Mouse (Mus musculus): Measurements from ENCODE around the gene 1700028P14Rik. TPM values are rescaled to one million over a fixed set of nuclear protein-coding genes. Genes with fewer than 3 reads are reported as not detected.

The 1700028P14Rik gene
- polyA plus RNA-seq, 1 experiment from 2014 or later, result 1.4 TPM

- Histone ChIP-seq H3K36me3 (no peaks in the 10 kb centered on the region), H3K27me3 (replicated peaks) (no peaks in the 10 kb centered on the region), H3K4me1 (no peaks in the 10 kb centered on the region), H3K9me3 (replicated peaks) (no peaks in the 10 kb centered on the region), H3K27ac (replicated peaks) (no peak overlapping the region), H3K4me3 (replicated peaks) (no peak overlapping the region), H3K9ac (replicated peaks) (no peak overlapping the region), H3K4me2 (no peak overlapping the region)
- WGBS, result 78% methylated on average over 11 of the region's 11 CpGs
- ATAC-seq (ENCODE audit: low FRiP score), result no peak
Observed at GRCm38 (mm10) chr19:23578606-23579355, 73.8 kb downstream of the 1700028P14Rik start.

- Histone ChIP-seq H3K4me2 (no peak overlapping the region), H3K27me3 (replicated peaks) (no peaks in the 10 kb centered on the region), H3K4me3 (replicated peaks) (no peak overlapping the region), H3K9ac (replicated peaks) (no peak overlapping the region), H3K27ac (replicated peaks) (no peak overlapping the region), H3K36me3 (no peaks in the 10 kb centered on the region), H3K9me3 (replicated peaks) (no peaks in the 10 kb centered on the region), H3K4me1 (no peaks in the 10 kb centered on the region)
- no peak for ATAC-seq (ENCODE audit: low FRiP score)
- 58% methylated on average over 4 of the region's 4 CpGs for WGBS
Observed at GRCm38 (mm10) chr19:23576685-23577084, 75.9 kb downstream of the 1700028P14Rik start.

- WGBS, result 81% methylated on average over 5 of the region's 5 CpGs
- no peak overlapping the region for H3K4me3 ChIP-seq (replicated peaks)
Observed at GRCm38 (mm10) chr19:23563693-23564092, 88.9 kb downstream of the 1700028P14Rik start.

GRCm38 (mm10) chr19:23562588-23562987 is 90.0 kb downstream of the 1700028P14Rik start:
- no peak for ATAC-seq (ENCODE audit: low FRiP score)
- Histone ChIP-seq H3K4me1 (no peaks in the 10 kb centered on the region), H3K4me3 (replicated peaks) (no peak overlapping the region), H3K27me3 (replicated peaks) (no peaks in the 10 kb centered on the region), H3K9me3 (replicated peaks) (no peaks in the 10 kb centered on the region), H3K9ac (replicated peaks) (no peak overlapping the region), H3K36me3 (no peaks in the 10 kb centered on the region), H3K27ac (replicated peaks) (no peak overlapping the region), H3K4me2 (no peak overlapping the region)
- 94% methylated on average over 4 of the region's 4 CpGs for WGBS

More at GRCm38 (mm10) chr19:23563693-23564092, 88.9 kb downstream of the 1700028P14Rik start:
- Histone ChIP-seq H3K9me3 (replicated peaks) (no peaks in the 10 kb centered on the region), H3K27me3 (replicated peaks) (no peaks in the 10 kb centered on the region), H3K27ac (replicated peaks) (no peak overlapping the region), H3K9ac (replicated peaks) (no peak overlapping the region), H3K4me1 (no peaks in the 10 kb centered on the region), H3K36me3 (no peaks in the 10 kb centered on the region), H3K4me2 (no peak overlapping the region)
- ATAC-seq (ENCODE audit: low FRiP score), result no peak

GRCm38 (mm10) chr19:23562061-23562460 is 90.6 kb downstream of the 1700028P14Rik start:
- Histone ChIP-seq H3K4me3 (replicated peaks) (no peak overlapping the region), H3K9me3 (replicated peaks) (no peaks in the 10 kb centered on the region), H3K27me3 (replicated peaks) (no peaks in the 10 kb centered on the region), H3K4me1 (no peaks in the 10 kb centered on the region), H3K27ac (replicated peaks) (no peak overlapping the region), H3K4me2 (no peak overlapping the region), H3K9ac (replicated peaks) (no peak overlapping the region), H3K36me3 (no peaks in the 10 kb centered on the region)
- no peak for ATAC-seq (ENCODE audit: low FRiP score)
- whole genome bisulfite sequencing, result 86% methylated on average over 6 of the region's 6 CpGs

GRCm38 (mm10) chr19:23553450-23553849 is 99.2 kb downstream of the 1700028P14Rik start:
- Histone ChIP-seq H3K27ac (replicated peaks) (no peak overlapping the region), H3K36me3 (no peaks in the 10 kb centered on the region), H3K9ac (replicated peaks) (no peak overlapping the region), H3K27me3 (replicated peaks) (no peaks in the 10 kb centered on the region), H3K4me1 (no peaks in the 10 kb centered on the region), H3K9me3 (replicated peaks) (no peaks in the 10 kb centered on the region), H3K4me2 (no peak overlapping the region), H3K4me3 (replicated peaks) (no peak overlapping the region)
- ATAC-seq (ENCODE audit: low FRiP score), result no peak
- WGBS, result 83% methylated on average over 2 of the region's 2 CpGs

- Histone ChIP-seq H3K9me3 (replicated peaks) (no peaks in the 10 kb centered on the region), H3K27ac (replicated peaks) (no peak overlapping the region), H3K36me3 (no peaks in the 10 kb centered on the region), H3K9ac (replicated peaks) (no peak overlapping the region), H3K4me1 (no peaks in the 10 kb centered on the region), H3K27me3 (replicated peaks) (no peaks in the 10 kb centered on the region), H3K4me3 (replicated peaks) (no peak overlapping the region), H3K4me2 (no peak overlapping the region)
- ATAC-seq (ENCODE audit: low FRiP score), result no peak
Observed at GRCm38 (mm10) chr19:23545604-23546003, 107.0 kb downstream of the 1700028P14Rik start.

- Histone ChIP-seq H3K27ac (replicated peaks) (no peak overlapping the region), H3K9me3 (replicated peaks) (no peaks in the 10 kb centered on the region), H3K27me3 (replicated peaks) (no peaks in the 10 kb centered on the region), H3K4me3 (replicated peaks) (no peak overlapping the region), H3K4me1 (no peaks in the 10 kb centered on the region), H3K4me2 (no peak overlapping the region), H3K9ac (replicated peaks) (no peak overlapping the region), H3K36me3 (no peaks in the 10 kb centered on the region)
- 71% methylated on average over 11 of the region's 11 CpGs for WGBS
- ATAC-seq (ENCODE audit: low FRiP score), result no peak
Observed at GRCm38 (mm10) chr19:23543244-23544004, 109.2 kb downstream of the 1700028P14Rik start.

GRCm38 (mm10) chr19:23542759-23543158 is 109.9 kb downstream of the 1700028P14Rik start:
- Histone ChIP-seq H3K4me3 (replicated peaks) (no peak overlapping the region), H3K27ac (replicated peaks) (no peak overlapping the region), H3K4me1 (no peaks in the 10 kb centered on the region), H3K9me3 (replicated peaks) (no peaks in the 10 kb centered on the region), H3K36me3 (no peaks in the 10 kb centered on the region), H3K4me2 (no peak overlapping the region), H3K27me3 (replicated peaks) (no peaks in the 10 kb centered on the region), H3K9ac (replicated peaks) (no peak overlapping the region)
- no peak for ATAC-seq (ENCODE audit: low FRiP score)
- WGBS, result 93% methylated on average over 4 of the region's 4 CpGs

GRCm38 (mm10) chr19:23535700-23536099 is 116.9 kb downstream of the 1700028P14Rik start:
- 94% methylated on average over 3 of the region's 3 CpGs for WGBS
- Histone ChIP-seq H3K27me3 (replicated peaks) (no peaks in the 10 kb centered on the region), H3K4me2 (no peak overlapping the region), H3K36me3 (no peaks in the 10 kb centered on the region), H3K4me3 (replicated peaks) (no peak overlapping the region), H3K9me3 (replicated peaks) (no peaks in the 10 kb centered on the region), H3K27ac (replicated peaks) (no peak overlapping the region), H3K4me1 (0 out of 2 replicates have a peak, but pooled peaks cover 4% of the 10 kb centered on the region), H3K9ac (replicated peaks) (no peak overlapping the region)
- no peak for ATAC-seq (ENCODE audit: low FRiP score)

- Histone ChIP-seq H3K9me3 (replicated peaks) (no peaks in the 10 kb centered on the region), H3K36me3 (no peaks in the 10 kb centered on the region), H3K27me3 (replicated peaks) (no peaks in the 10 kb centered on the region), H3K4me1 (0 out of 2 replicates have a peak, but pooled peaks cover 2% of the 10 kb centered on the region), H3K4me3 (replicated peaks) (no peak overlapping the region), H3K27ac (replicated peaks) (no peak overlapping the region), H3K9ac (replicated peaks) (no peak overlapping the region), H3K4me2 (no peak overlapping the region)
- 35% methylated on average over 4 of the region's 4 CpGs for WGBS
- no peak for ATAC-seq (ENCODE audit: low FRiP score)
Observed at GRCm38 (mm10) chr19:23531899-23532298, 120.7 kb downstream of the 1700028P14Rik start.

- no peaks in the 10 kb centered on the region for H3K9me3 ChIP-seq (replicated peaks)
- no peak overlapping the region for H3K9ac ChIP-seq (replicated peaks)
- H3K4me3 ChIP-seq (replicated peaks), result no peak overlapping the region
- no peaks in the 10 kb centered on the region for H3K4me1 ChIP-seq
- H3K36me3 ChIP-seq, result no peaks in the 10 kb centered on the region
- no peaks in the 10 kb centered on the region for H3K27me3 ChIP-seq (replicated peaks)
- ATAC-seq (ENCODE audit: low FRiP score), result no peak
- no peak overlapping the region for H3K27ac ChIP-seq (replicated peaks)
- WGBS, result 6% methylated on average over 1 of the region's 1 CpGs
- no peak overlapping the region for H3K4me2 ChIP-seq
Observed at GRCm38 (mm10) chr19:23523711-23524110, 128.9 kb downstream of the 1700028P14Rik start.

Measured in neural tube, embryonic 15.5 days (tissue).